Mouse (Mus musculus): ENCODE measurements around the gene Patj. TPM values are rescaled to one million over a fixed set of nuclear protein-coding genes. Genes with fewer than 3 reads are reported as not detected.

Gene Patj
- total and polyA plus RNA-seq, 3 experiments = 0.19 to 0.46 TPM; not detected in 1

GRCm38 (mm10) chr4:98727959-98728347 is 332.4 kb downstream of the Patj start:
- no peaks in the 10 kb centered on the region for H3K4me1 ChIP-seq (ENCODE audit: control insufficient read depth in 1 of 2, insufficient read depth in 2 of 2, low read length in 2 of 2)
- H3K27me3 ChIP-seq (ENCODE audit: control insufficient read depth in 1 of 2, insufficient read depth in 2 of 2, low read length in 2 of 2) = no peaks in the 10 kb centered on the region
- DNase-seq (ENCODE audit: low read depth, low spot score) = no peak
- TF ChIP-seq ZKSCAN1 (IDR thresholded peaks at IDR 0.05; ENCODE audit: low read depth, low read length) = no peak
- H3K27ac ChIP-seq (ENCODE audit: control insufficient read depth, low read depth, low read length) = no peak overlapping the region
- no peak overlapping the region for H3K4me3 ChIP-seq (ENCODE audit: control insufficient read depth in 1 of 2, insufficient read depth in 1 of 2, low read depth in 2 of 2, low read length in 2 of 2)
- no peaks in the 10 kb centered on the region for H3K9me3 ChIP-seq (replicated peaks; ENCODE audit: insufficient read depth, low read length)
- H3K9ac ChIP-seq (ENCODE audit: control insufficient read depth, low read depth, low read length, poor library complexity, severe bottlenecking) = no peak overlapping the region
- H3K79me2 ChIP-seq (ENCODE audit: control insufficient read depth, insufficient read depth, low read length, poor library complexity) = no peaks in the 10 kb centered on the region
- no peaks in the 10 kb centered on the region for H3K36me3 ChIP-seq (ENCODE audit: control insufficient read depth in 1 of 2, insufficient read depth in 2 of 2, low read length in 2 of 2)

GRCm38 (mm10) chr4:98728716-98729115 is 333.1 kb downstream of the Patj start:
- no peak for DNase-seq (ENCODE audit: low read depth, low spot score)
- Histone ChIP-seq H3K79me2 (ENCODE audit: control insufficient read depth, insufficient read depth, low read length, poor library complexity) (no peaks in the 10 kb centered on the region), H3K27me3 (ENCODE audit: control insufficient read depth in 1 of 2, insufficient read depth in 2 of 2, low read length in 2 of 2) (no peaks in the 10 kb centered on the region), H3K9me3 (replicated peaks; ENCODE audit: insufficient read depth, low read length) (no peaks in the 10 kb centered on the region), H3K9ac (ENCODE audit: control insufficient read depth, low read depth, low read length, poor library complexity, severe bottlenecking) (no peak overlapping the region), H3K4me1 (ENCODE audit: control insufficient read depth in 1 of 2, insufficient read depth in 2 of 2, low read length in 2 of 2) (no peaks in the 10 kb centered on the region), H3K36me3 (ENCODE audit: control insufficient read depth in 1 of 2, insufficient read depth in 2 of 2, low read length in 2 of 2) (no peaks in the 10 kb centered on the region), H3K4me3 (ENCODE audit: control insufficient read depth in 1 of 2, insufficient read depth in 1 of 2, low read depth in 2 of 2, low read length in 2 of 2) (no peak overlapping the region), H3K27ac (ENCODE audit: control insufficient read depth, low read depth, low read length) (no peak overlapping the region)
- TF ChIP-seq POLR2AphosphoS5 (IDR thresholded peaks at IDR 0.05; ENCODE audit: borderline replicate concordance, low read depth, low read length) (no peak), RAD21 (IDR thresholded peaks at IDR 0.05; ENCODE audit: low read depth, low read length) (no peak), HCFC1 (IDR thresholded peaks at IDR 0.05; ENCODE audit: low read depth, low read length) (no peak), KAT2A (conservative IDR thresholded peaks at IDR 0.05; ENCODE audit: low read depth, low read length) (no peak), TAL1 (IDR thresholded peaks at IDR 0.05; ENCODE audit: low read length) (no peak), CHD1 (IDR thresholded peaks at IDR 0.05; ENCODE audit: low read depth, low read length) (no peak), CHD2 (IDR thresholded peaks at IDR 0.05; ENCODE audit: low read length) (no peak), TBP (IDR thresholded peaks at IDR 0.05; ENCODE audit: low read depth, low read length) (no peak), GATA1 (IDR thresholded peaks at IDR 0.05; ENCODE audit: low read depth, low read length) (no peak), RCOR1 (IDR thresholded peaks at IDR 0.05; ENCODE audit: low read depth, low read length) (no peak), MAFK (IDR thresholded peaks at IDR 0.05; ENCODE audit: borderline replicate concordance, low read depth, low read length) (no peak), MAX (IDR thresholded peaks at IDR 0.05; ENCODE audit: low read length) (no peak), EP300 (IDR thresholded peaks at IDR 0.05; ENCODE audit: low read depth in 1 of 2, low read length in 2 of 2) (no peak), TCF12 (IDR thresholded peaks at IDR 0.05; ENCODE audit: low read depth, low read length) (no peak)

DNA sequence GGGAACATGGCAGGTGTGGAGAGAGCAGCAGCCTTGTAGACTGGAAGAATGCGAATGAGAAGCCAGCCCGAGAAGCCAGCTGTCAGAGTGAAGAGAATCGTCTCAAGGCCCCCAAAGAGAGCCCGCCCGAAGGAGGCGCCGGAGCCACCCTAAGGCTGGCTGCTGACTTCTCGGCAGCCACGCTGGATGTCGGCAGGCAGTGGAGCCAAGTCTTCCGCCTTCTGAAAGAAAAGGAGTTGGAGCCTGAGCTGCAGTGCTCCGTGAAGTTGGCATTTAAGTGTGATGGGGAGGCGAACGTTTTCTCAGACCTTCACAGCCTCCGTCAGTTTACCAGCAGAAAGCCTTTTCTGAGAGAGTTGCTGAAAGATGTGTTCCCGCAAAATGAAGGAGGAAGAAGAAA is 338.1 kb downstream of the Patj start:
- no peaks in the 10 kb centered on the region for H3K79me2 ChIP-seq (ENCODE audit: control insufficient read depth, insufficient read depth, low read length, poor library complexity)
- no peaks in the 10 kb centered on the region for H3K9me3 ChIP-seq (replicated peaks; ENCODE audit: insufficient read depth, low read length)
- no peaks in the 10 kb centered on the region for H3K36me3 ChIP-seq (ENCODE audit: control insufficient read depth in 1 of 2, insufficient read depth in 2 of 2, low read length in 2 of 2)
- H3K27ac ChIP-seq (ENCODE audit: control insufficient read depth, low read depth, low read length) = no peak overlapping the region
- H3K4me3 ChIP-seq (ENCODE audit: control insufficient read depth in 1 of 2, insufficient read depth in 1 of 2, low read depth in 2 of 2, low read length in 2 of 2) = no peak overlapping the region
- no peaks in the 10 kb centered on the region for H3K27me3 ChIP-seq (ENCODE audit: control insufficient read depth in 1 of 2, insufficient read depth in 2 of 2, low read length in 2 of 2)
- no peak for DNase-seq (ENCODE audit: low read depth, low spot score)
- H3K4me1 ChIP-seq (ENCODE audit: control insufficient read depth in 1 of 2, insufficient read depth in 2 of 2, low read length in 2 of 2) = no peaks in the 10 kb centered on the region
- no peak overlapping the region for H3K9ac ChIP-seq (ENCODE audit: control insufficient read depth, low read depth, low read length, poor library complexity, severe bottlenecking)
- TF ChIP-seq MYC (IDR thresholded peaks at IDR 0.05; ENCODE audit: low read depth, low read length) = no peak
- no peak for TF ChIP-seq E2F4 (IDR thresholded peaks at IDR 0.05; ENCODE audit: borderline replicate concordance, low read depth, low read length)
- no peak for TF ChIP-seq MXI1 (IDR thresholded peaks at IDR 0.05; ENCODE audit: low read depth, low read length)
- no peak for TF ChIP-seq ZC3H11A (IDR thresholded peaks at IDR 0.05; ENCODE audit: low read depth, low read length)
- TF ChIP-seq TBP (IDR thresholded peaks at IDR 0.05; ENCODE audit: low read depth, low read length) = no peak
- TF ChIP-seq KAT2A (conservative IDR thresholded peaks at IDR 0.05; ENCODE audit: low read depth, low read length) = no peak
- TF ChIP-seq MAX (IDR thresholded peaks at IDR 0.05; ENCODE audit: low read length) = no peak
- no peak for TF ChIP-seq CHD2 (IDR thresholded peaks at IDR 0.05; ENCODE audit: low read length)
- TF ChIP-seq MYB (IDR thresholded peaks at IDR 0.05; ENCODE audit: low read depth, low read length) = no peak
- no peak for TF ChIP-seq BHLHE40 (IDR thresholded peaks at IDR 0.05; ENCODE audit: borderline replicate concordance, low read depth, low read length)
- TF ChIP-seq NRF1 (IDR thresholded peaks at IDR 0.05; ENCODE audit: insufficient read depth, low read depth, low read length, poor library complexity, severe bottlenecking) = no peak
- no peak for TF ChIP-seq ELF1 (IDR thresholded peaks at IDR 0.05; ENCODE audit: low read depth, low read length)
- TF ChIP-seq SMC3 (IDR thresholded peaks at IDR 0.05; ENCODE audit: low read depth, low read length) = no peak
- no peak for TF ChIP-seq GATA1 (IDR thresholded peaks at IDR 0.05; ENCODE audit: low read depth, low read length)
- TF ChIP-seq USF2 (IDR thresholded peaks at IDR 0.05; ENCODE audit: borderline replicate concordance in 1 of 2, insufficient read depth in 1 of 2, low read depth in 1 of 2, low read length in 2 of 2) = no peak
- no peak for TF ChIP-seq POLR2AphosphoS2 (IDR thresholded peaks at IDR 0.05; ENCODE audit: low read length)
- TF ChIP-seq ETS1 (IDR thresholded peaks at IDR 0.05; ENCODE audit: low read depth, low read length) = no peak
- no peak for TF ChIP-seq RCOR1 (IDR thresholded peaks at IDR 0.05; ENCODE audit: low read depth, low read length)
